Mouse (Mus musculus): ENCODE measurements around the gene Tubb4b. TPM values are rescaled to one million over a fixed set of nuclear protein-coding genes. Genes with fewer than 3 reads are reported as not detected.

Tubb4b gene
- polyA plus RNA-seq, 1 experiment: 209 TPM

GRCm38 (mm10) chr2:25175690-25176078 is 48.8 kb downstream of the Tubb4b start:
- Histone ChIP-seq H3K4me3 (ENCODE audit: insufficient read depth, low read length) (no peak overlapping the region), H3K27ac (ENCODE audit: insufficient read depth, low read length) (no peak overlapping the region), H3K4me1 (ENCODE audit: control insufficient read depth, insufficient read depth, low read length) (peaks cover 14% of the 10 kb centered on the region)
- TF ChIP-seq POLR2A (IDR thresholded peaks at IDR 0.05; ENCODE audit: low read depth, low read length) (no peak), CTCF (IDR thresholded peaks at IDR 0.05; ENCODE audit: borderline replicate concordance, insufficient read depth, low read length) (no peak)

- Histone ChIP-seq H3K4me1 (ENCODE audit: control insufficient read depth, insufficient read depth, low read length) (peaks cover 14% of the 10 kb centered on the region), H3K27ac (ENCODE audit: insufficient read depth, low read length) (no peak overlapping the region), H3K4me3 (ENCODE audit: insufficient read depth, low read length) (no peak overlapping the region)
- TF ChIP-seq POLR2A (IDR thresholded peaks at IDR 0.05; ENCODE audit: low read depth, low read length): no peak
- no peak for TF ChIP-seq CTCF (IDR thresholded peaks at IDR 0.05; ENCODE audit: borderline replicate concordance, insufficient read depth, low read length)
Measured at GRCm38 (mm10) chr2:25174866-25175689, 49.4 kb downstream of the Tubb4b start.

- no peak overlapping the region for H3K27ac ChIP-seq (ENCODE audit: insufficient read depth, low read length)
- peaks cover 14% of the 10 kb centered on the region for H3K4me1 ChIP-seq (ENCODE audit: control insufficient read depth, insufficient read depth, low read length)
- TF ChIP-seq CTCF (IDR thresholded peaks at IDR 0.05; ENCODE audit: borderline replicate concordance, insufficient read depth, low read length) (no peak), POLR2A (IDR thresholded peaks at IDR 0.05; ENCODE audit: low read depth, low read length) (no peak)
- no peak overlapping the region for H3K4me3 ChIP-seq (ENCODE audit: insufficient read depth, low read length)
Measured at GRCm38 (mm10) chr2:25173821-25174220, 50.7 kb downstream of the Tubb4b start.

GRCm38 (mm10) chr2:25172629-25173028 is 51.9 kb downstream of the Tubb4b start:
- H3K4me3 ChIP-seq (ENCODE audit: insufficient read depth, low read length): no peak overlapping the region
- peaks cover 14% of the 10 kb centered on the region for H3K4me1 ChIP-seq (ENCODE audit: control insufficient read depth, insufficient read depth, low read length)
- no peak for TF ChIP-seq POLR2A (IDR thresholded peaks at IDR 0.05; ENCODE audit: low read depth, low read length)
- TF ChIP-seq CTCF (IDR thresholded peaks at IDR 0.05; ENCODE audit: borderline replicate concordance, insufficient read depth, low read length): no peak
- no peak overlapping the region for H3K27ac ChIP-seq (ENCODE audit: insufficient read depth, low read length)

Other genes starting within 250 kb of the Tubb4b start
- gene Mrpl41, start 249.6 kb downstream of the Tubb4b start, polyA plus RNA-seq (2011; ENCODE audit: insufficient read length, low read depth, missing spikeins): 39.1 and 46.0 TPM in 2 replicates
- gene Pnpla7, start 248.7 kb downstream of the Tubb4b start, polyA plus RNA-seq (2011; ENCODE audit: insufficient read length, low read depth, missing spikeins): 8.5 and 10.4 TPM in 2 replicates
- 46.7 and 47.8 TPM in 2 replicates for gene Nsmf, start 170.3 kb downstream of the Tubb4b start, polyA plus RNA-seq (2011; ENCODE audit: insufficient read length, low read depth, missing spikeins)
- gene Entpd8, start 144.4 kb downstream of the Tubb4b start, polyA plus RNA-seq (2011; ENCODE audit: insufficient read length, low read depth, missing spikeins): not detected in 2 replicates
- gene Noxa1, start 129.6 kb downstream of the Tubb4b start, polyA plus RNA-seq (2011; ENCODE audit: insufficient read length, low read depth, missing spikeins): not detected in 2 replicates
- 1.7 and 3.2 TPM in 2 replicates for gene Nrarp, start 43.9 kb downstream of the Tubb4b start, polyA plus RNA-seq (2011; ENCODE audit: insufficient read length, low read depth, missing spikeins)
- gene Tor4a, start 27.8 kb downstream of the Tubb4b start, polyA plus RNA-seq (2011; ENCODE audit: insufficient read length, low read depth, missing spikeins): 17.5 and 21.8 TPM in 2 replicates
- 38.8 and 42.3 TPM in 2 replicates for gene Nelfb, start 13.2 kb downstream of the Tubb4b start, polyA plus RNA-seq (2011; ENCODE audit: insufficient read length, low read depth, missing spikeins)
- gene Stpg3, start 10.1 kb downstream of the Tubb4b start, polyA plus RNA-seq (2011; ENCODE audit: insufficient read length, low read depth, missing spikeins): not detected in 2 replicates
- not detected in 2 replicates for gene Fam166a, start 6.0 kb downstream of the Tubb4b start, polyA plus RNA-seq (2011; ENCODE audit: insufficient read length, low read depth, missing spikeins)
- not detected in 2 replicates for gene Slc34a3, start 9.7 kb upstream of the Tubb4b start, polyA plus RNA-seq (2011; ENCODE audit: insufficient read length, low read depth, missing spikeins)
- gene Rnf224, start 12.1 kb upstream of the Tubb4b start, polyA plus RNA-seq (2011; ENCODE audit: insufficient read length, low read depth, missing spikeins): not detected in 2 replicates
- gene Rnf208, start 17.6 kb upstream of the Tubb4b start, polyA plus RNA-seq (2011; ENCODE audit: insufficient read length, low read depth, missing spikeins): 0.42 TPM in 1 of 2 replicates, not detected in the other
- not detected in 2 replicates for gene Cysrt1, start 17.8 kb upstream of the Tubb4b start, polyA plus RNA-seq (2011; ENCODE audit: insufficient read length, low read depth, missing spikeins)
- gene AL732309.1, start 22.2 kb upstream of the Tubb4b start, polyA plus RNA-seq (2011; ENCODE audit: insufficient read length, low read depth, missing spikeins): 2.3 TPM in 1 of 2 replicates, not detected in the other
- gene Tmem203, start 30.7 kb upstream of the Tubb4b start, polyA plus RNA-seq (2011; ENCODE audit: insufficient read length, low read depth, missing spikeins): 11.6 and 15.3 TPM in 2 replicates
- gene Tprn, start 37.9 kb upstream of the Tubb4b start, polyA plus RNA-seq (2011; ENCODE audit: insufficient read length, low read depth, missing spikeins): 7.1 and 9.5 TPM in 2 replicates
- 46.2 and 49.4 TPM in 2 replicates for gene Ssna1, start 47.7 kb upstream of the Tubb4b start, polyA plus RNA-seq (2011; ENCODE audit: insufficient read length, low read depth, missing spikeins)
- 93.8 and 95.3 TPM in 2 replicates for gene Anapc2, start 47.8 kb upstream of the Tubb4b start, polyA plus RNA-seq (2011; ENCODE audit: insufficient read length, low read depth, missing spikeins)
- not detected in 2 replicates for gene Tmem210, start 63.4 kb upstream of the Tubb4b start, polyA plus RNA-seq (2011; ENCODE audit: insufficient read length, low read depth, missing spikeins)
- gene Lrrc26, start 65.2 kb upstream of the Tubb4b start, polyA plus RNA-seq (2011; ENCODE audit: insufficient read length, low read depth, missing spikeins): not detected in 2 replicates
- gene Grin1, start 94.5 kb upstream of the Tubb4b start, polyA plus RNA-seq (2011; ENCODE audit: insufficient read length, low read depth, missing spikeins): 1.6 and 1.7 TPM in 2 replicates
- 41.1 and 70.7 TPM in 2 replicates for gene Man1b1, start 107.6 kb upstream of the Tubb4b start, polyA plus RNA-seq (2011; ENCODE audit: insufficient read length, low read depth, missing spikeins)
- gene Dpp7, start 131.7 kb upstream of the Tubb4b start, polyA plus RNA-seq (2011; ENCODE audit: insufficient read length, low read depth, missing spikeins): 29.9 and 32.9 TPM in 2 replicates
- 40.0 and 42.2 TPM in 2 replicates for gene Uap1l1, start 141.0 kb upstream of the Tubb4b start, polyA plus RNA-seq (2011; ENCODE audit: insufficient read length, low read depth, missing spikeins)
- 3.3 and 5.2 TPM in 2 replicates for gene Sapcd2, start 147.6 kb upstream of the Tubb4b start, polyA plus RNA-seq (2011; ENCODE audit: insufficient read length, low read depth, missing spikeins)
- gene Entpd2, start 171.2 kb upstream of the Tubb4b start, polyA plus RNA-seq (2011; ENCODE audit: insufficient read length, low read depth, missing spikeins): 0.33 and 2.2 TPM in 2 replicates
- gene Npdc1, start 174.6 kb upstream of the Tubb4b start, polyA plus RNA-seq (2011; ENCODE audit: insufficient read length, low read depth, missing spikeins): 86.0 and 107 TPM in 2 replicates
- gene Fut7, start 198.6 kb upstream of the Tubb4b start, polyA plus RNA-seq (2011; ENCODE audit: insufficient read length, low read depth, missing spikeins): not detected in 2 replicates
- gene Abca2, start 204.0 kb upstream of the Tubb4b start, polyA plus RNA-seq (2011; ENCODE audit: insufficient read length, low read depth, missing spikeins): 7.8 and 12.1 TPM in 2 replicates
- not detected in 2 replicates for gene Clic3, start 232.1 kb upstream of the Tubb4b start, polyA plus RNA-seq (2011; ENCODE audit: insufficient read length, low read depth, missing spikeins)
- 12.9 and 13.6 TPM in 2 replicates for gene Paxx, start 236.4 kb upstream of the Tubb4b start, polyA plus RNA-seq (2011; ENCODE audit: insufficient read length, low read depth, missing spikeins)
- not detected in 2 replicates for gene Ptgds, start 245.3 kb upstream of the Tubb4b start, polyA plus RNA-seq (2011; ENCODE audit: insufficient read length, low read depth, missing spikeins)

All from embryonic fibroblast, embryonic 13.5 days (primary cell).